Mouse (Mus musculus): ENCODE data around the gene Rnaseh2c.

DNA sequence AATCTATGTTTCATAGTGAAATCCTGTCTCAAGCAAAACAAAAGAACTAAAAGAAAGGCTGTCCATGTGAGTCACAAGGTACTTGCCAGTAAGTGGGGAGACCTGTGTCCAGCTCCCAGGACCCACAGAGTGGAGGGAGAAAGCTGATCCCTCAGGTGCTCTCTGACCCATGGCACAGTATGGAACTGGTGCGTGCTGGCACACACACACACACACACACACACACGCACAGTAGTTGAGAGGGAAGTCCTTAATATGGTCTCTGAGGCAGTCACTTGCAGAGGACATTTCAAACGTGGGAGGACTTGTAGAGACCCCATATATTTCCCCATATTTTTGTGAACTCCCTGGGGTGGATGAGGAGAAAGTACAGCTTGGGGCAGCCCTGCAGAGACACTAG is 39.8 kb upstream of the Rnaseh2c start:
- TF ChIP-seq CTCF (IDR thresholded peaks at IDR 0.05; ENCODE audit: extremely low read depth, insufficient read depth, insufficient read length, insufficient replicate concordance) (no peak), POLR2A (IDR thresholded peaks at IDR 0.05; ENCODE audit: low read depth, low read length) (no peak)

Data from spleen, adult 2 months (tissue).